Mouse (Mus musculus) heart, adult 2 months (tissue): Measurements from ENCODE around the gene Olfr926. TPM values are rescaled to one million over a fixed set of nuclear protein-coding genes. Genes with fewer than 3 reads are reported as not detected.
"Not testable (repeated sequence)": the region's sequence is repeated elsewhere in the genome, so short reads cannot be mapped to it uniquely, and the experiment has no call there.

ENCODE experiments used
- DNase-seq, 2 experiments: peaks; one replicate each; pipeline ENCODE4 v3.0.0; 2021
- H3K27ac ChIP-seq: fragments of 200-600 bp; 2 replicates; pipeline ENCODE4 v1.8.1; 2022
- H3K27me3 ChIP-seq: fragments of 200-500 bp; 2 replicates; pipeline ENCODE4 v1.6.1; 2012; ENCODE audit warnings: mild to moderate bottlenecking, low read length, inconsistent platforms, mixed read lengths; ENCODE audit not compliant: control insufficient read depth, insufficient read depth
- H3K36me3 ChIP-seq: fragments of 200-500 bp; 2 replicates; pipeline ENCODE4 v1.6.1; 2012; ENCODE audit warnings: low read length, inconsistent platforms; ENCODE audit not compliant: control insufficient read depth, insufficient read depth
- H3K4me1 ChIP-seq: fragments of 200-500 bp; 2 replicates; pipeline ENCODE4 v1.6.1; 2011; ENCODE audit warnings: low read length; ENCODE audit not compliant: control insufficient read depth, insufficient read depth
- H3K4me3 ChIP-seq: fragments of 200-600 bp; 2 replicates; pipeline ENCODE4 v1.8.1; 2022
- H3K79me2 ChIP-seq: fragments of 200-500 bp; replicated peaks from 2 replicates; pipeline ENCODE4 v1.6.1; 2012; ENCODE audit warnings: mild to moderate bottlenecking, inconsistent platforms, low read length, moderate library complexity, mixed read lengths; ENCODE audit not compliant: control insufficient read depth, insufficient read depth
- H3K9ac ChIP-seq: fragments of 200-500 bp; 2 replicates; pipeline ENCODE4 v1.6.1; 2012; ENCODE audit warnings: low read depth, mild to moderate bottlenecking, control low read depth, inconsistent platforms, low read length, mixed read lengths
- CTCF ChIP-seq: fragments of 200-600 bp; IDR thresholded peaks from 2 replicates; pipeline ENCODE4 v1.8.1; 2022; ENCODE audit warnings: antibody characterized with exemption, mild to moderate bottlenecking, moderate library complexity
- EP300 ChIP-seq: fragments of 200-500 bp; IDR thresholded peaks from 2 replicates; pipeline ENCODE4 v1.6.1; 2011; ENCODE audit warnings: low read depth, low read length, control low read depth; ENCODE audit not compliant: insufficient read depth
- POLR2A ChIP-seq: fragments of 200-500 bp; IDR thresholded peaks from 2 replicates; pipeline ENCODE4 v1.6.1; 2011; ENCODE audit warnings: mild to moderate bottlenecking, low read depth, low read length, control low read depth; ENCODE audit not compliant: insufficient read depth
- WGBS: fragments of 180-500 bp; shearing (Covaris S2); methylation state at CpG from one replicate; pipeline ENCODE4 v1.1.7; 2018; 5-methylcytosine and 5-hydroxymethylcytosine counted together
- intact Hi-C: fragments of 180-260 bp; cut with DNase I; formaldehyde crosslinking; loops from one replicate; pipeline ENCODE4 v1.15.1; 2025
- long read RNA-seq: library from polyadenylated mRNA; stranded (forward); transcript quantifications from one replicate; pipeline ENCODE4 v2.0.0, GENCODE M21; 2021
- polyA plus RNA-seq: library from polyadenylated mRNA; depleted of rRNA; stranded (reverse); fragments of >200 nt; gene quantifications from 2 replicates; pipeline ENCODE4 v1.2.3, GENCODE M21; 2012; rRNA removed
- total RNA-seq, 2 experiments: library from RNA; stranded (reverse); gene quantifications; 2 replicates each; pipeline ENCODE4 v1.2.3; 2021

Olfr926 gene
- total RNA-seq (not detected), polyA plus RNA-seq (not detected in 2 replicates)
- long read RNA-seq, result 0 reads

- TF ChIP-seq POLR2A (no peak), EP300 (no peak), CTCF (no peak)
- no peaks in the 10 kb centered on the region for H3K79me2 ChIP-seq
- H3K36me3 ChIP-seq, result no peaks in the 10 kb centered on the region
- H3K27ac ChIP-seq, result no peak within 1 kb of the TSS
- H3K27me3 ChIP-seq, result no peaks in the 10 kb centered on the region
- H3K4me3 ChIP-seq, result no peak within 1 kb of the TSS
- intact Hi-C loops, result no loop called here
- 63% methylated on average over 2 of the region's 2 CpGs for WGBS
- H3K4me1 ChIP-seq, result no peaks in the 10 kb centered on the region
- DNase-seq, result no peak
- no peak within 1 kb of the TSS for H3K9ac ChIP-seq
Observed at GRCm38 (mm10) chr9:38876826-38877225, at the start of gene Olfr926. Gene Olfr926 (plus strand): TSS chr9:38877126.

- DNase-seq, result no peak
- no peaks in the 10 kb centered on the region for H3K4me1 ChIP-seq
- no peaks in the 10 kb centered on the region for H3K36me3 ChIP-seq
- WGBS, result 18% methylated on average over 2 of the region's 2 CpGs
- H3K27ac ChIP-seq, result no peak overlapping the region
- no peak for TF ChIP-seq EP300
- TF ChIP-seq POLR2A, result no peak
- no peak overlapping the region for H3K4me3 ChIP-seq
- no peak overlapping the region for H3K9ac ChIP-seq
- intact Hi-C loops, result no loop called here
- H3K79me2 ChIP-seq, result no peaks in the 10 kb centered on the region
- H3K27me3 ChIP-seq, result no peaks in the 10 kb centered on the region
Observed at GRCm38 (mm10) chr9:38833027-38833426, 43.9 kb upstream of the Olfr926 start.

- TF ChIP-seq POLR2A (no peak), EP300 (no peak), CTCF (no peak)
- Histone ChIP-seq H3K9ac (no peak within 1 kb of the TSS), H3K36me3 (no peaks in the 10 kb centered on the region), H3K4me1 (no peaks in the 10 kb centered on the region), H3K4me3 (no peak within 1 kb of the TSS), H3K79me2 (no peaks in the 10 kb centered on the region), H3K27ac (no peak within 1 kb of the TSS), H3K27me3 (no peaks in the 10 kb centered on the region)
- no peak for DNase-seq
- intact Hi-C loops, result no loop called here
- WGBS, result 75% methylated on average over 1 of the region's 1 CpGs
Observed at GRCm38 (mm10) chr9:38844149-38844548, 32.8 kb upstream of the Olfr926 start, which contains the start of gene Olfr924. Gene Olfr924 (plus strand): TSS chr9:38844449.

- H3K27ac ChIP-seq, result no peak within 1 kb of the TSS
- no peaks in the 10 kb centered on the region for H3K4me1 ChIP-seq
- no peaks in the 10 kb centered on the region for H3K79me2 ChIP-seq
- no peak within 1 kb of the TSS for H3K9ac ChIP-seq
- no peak for DNase-seq
- no peaks in the 10 kb centered on the region for H3K36me3 ChIP-seq
- H3K27me3 ChIP-seq, result no peaks in the 10 kb centered on the region
- H3K4me3 ChIP-seq, result no peak within 1 kb of the TSS
- TF ChIP-seq CTCF, result no peak
- TF ChIP-seq POLR2A, result no peak
- no peak for TF ChIP-seq EP300
- intact Hi-C loops, result no loop called here
Observed at GRCm38 (mm10) chr9:38854760-38855159, 22.2 kb upstream of the Olfr926 start, which contains the start of gene Olfr26. Gene Olfr26 (plus strand): TSS chr9:38855060.

- WGBS, result 54% methylated on average over 2 of the region's 2 CpGs
Observed at GRCm38 (mm10) chr9:38874880-38875279, 2.0 kb upstream of the Olfr926 start.

More at GRCm38 (mm10) chr9:38874880-38875279, 2.0 kb upstream of the Olfr926 start:
- H3K9ac ChIP-seq, H3K27me3 ChIP-seq, DNase-seq, H3K36me3 ChIP-seq, H3K4me1 ChIP-seq, H3K27ac ChIP-seq, H3K79me2 ChIP-seq, H3K4me3 ChIP-seq, intact Hi-C loops: not testable (repeated sequence)

Other genes starting within 250 kb of the Olfr926 start
- gene Olfr916, start 217.3 kb upstream of the Olfr926 start, total RNA-seq, result not detected
- not detected in 2 replicates for gene Olfr916, start 217.3 kb upstream of the Olfr926 start, polyA plus RNA-seq
- not detected for gene Olfr917, start 211.3 kb upstream of the Olfr926 start, total RNA-seq
- gene Olfr917, start 211.3 kb upstream of the Olfr926 start, polyA plus RNA-seq, result not detected in 2 replicates
- not detected for gene Olfr918, start 202.5 kb upstream of the Olfr926 start, total RNA-seq
- not detected in 2 replicates for gene Olfr918, start 202.5 kb upstream of the Olfr926 start, polyA plus RNA-seq
- not detected for gene Olfr919, start 173.5 kb upstream of the Olfr926 start, total RNA-seq
- gene Olfr919, start 173.5 kb upstream of the Olfr926 start, polyA plus RNA-seq, result not detected in 2 replicates
- 10 to 100 TPM; 24.8 to 31.6 TPM for gene Vwa5a, start 158.9 kb upstream of the Olfr926 start, total RNA-seq
- gene Vwa5a, start 158.9 kb upstream of the Olfr926 start, polyA plus RNA-seq, result 13.3 and 27.1 TPM in 2 replicates
- gene Olfr920, start 124.8 kb upstream of the Olfr926 start, total RNA-seq, result under 1 TPM in 1 of 2 experiments, not detected in 1; 0.05 TPM
- 0.06 and 0.12 TPM in 2 replicates for gene Olfr920, start 124.8 kb upstream of the Olfr926 start, polyA plus RNA-seq
- not detected for gene Olfr921, start 104.1 kb upstream of the Olfr926 start, total RNA-seq
- not detected in 2 replicates for gene Olfr921, start 104.1 kb upstream of the Olfr926 start, polyA plus RNA-seq
- gene Olfr922, start 62.5 kb upstream of the Olfr926 start, total RNA-seq, result not detected
- gene Olfr922, start 62.5 kb upstream of the Olfr926 start, polyA plus RNA-seq, result not detected in 2 replicates
- gene Olfr923, start 50.6 kb upstream of the Olfr926 start, total RNA-seq, result not detected
- gene Olfr923, start 50.6 kb upstream of the Olfr926 start, polyA plus RNA-seq, result not detected in 2 replicates
- gene Olfr924, start 32.7 kb upstream of the Olfr926 start, total RNA-seq, result not detected
- gene Olfr924, start 32.7 kb upstream of the Olfr926 start, polyA plus RNA-seq, result not detected in 2 replicates
- gene Olfr26, start 22.1 kb upstream of the Olfr926 start, total RNA-seq, result not detected
- 0.18 TPM in 1 of 2 replicates, not detected in the other for gene Olfr26, start 22.1 kb upstream of the Olfr926 start, polyA plus RNA-seq
- gene Olfr930, start 52.7 kb downstream of the Olfr926 start, total RNA-seq, result not detected
- not detected in 2 replicates for gene Olfr930, start 52.7 kb downstream of the Olfr926 start, polyA plus RNA-seq
- gene Olfr933, start 95.2 kb downstream of the Olfr926 start, total RNA-seq, result not detected
- gene Olfr933, start 95.2 kb downstream of the Olfr926 start, polyA plus RNA-seq, result not detected in 2 replicates
- gene Olfr934, start 111.2 kb downstream of the Olfr926 start, total RNA-seq, result not detected
- gene Olfr934, start 111.2 kb downstream of the Olfr926 start, polyA plus RNA-seq, result not detected in 2 replicates
- gene Olfr935, start 122.6 kb downstream of the Olfr926 start, total RNA-seq, result not detected
- gene Olfr935, start 122.6 kb downstream of the Olfr926 start, polyA plus RNA-seq, result not detected in 2 replicates
- not detected for gene Olfr146, start 146.3 kb downstream of the Olfr926 start, total RNA-seq
- gene Olfr146, start 146.3 kb downstream of the Olfr926 start, polyA plus RNA-seq, result not detected in 2 replicates
- not detected for gene Olfr937, start 187.8 kb downstream of the Olfr926 start, total RNA-seq
- gene Olfr937, start 187.8 kb downstream of the Olfr926 start, polyA plus RNA-seq, result not detected in 2 replicates
- gene Olfr938, start 201.8 kb downstream of the Olfr926 start, total RNA-seq, result not detected
- not detected in 2 replicates for gene Olfr938, start 201.8 kb downstream of the Olfr926 start, polyA plus RNA-seq